Mouse (Mus musculus) 416B (cell line): ENCODE measurements at regions not wholly inside any gene's neighbourhood (a gene's known extent, or its start where the extent isn't known, plus 50 kb on each side); places are given as distances from the start of the nearest gene placed in this dataset.

Source experiments
- DNase-seq: peaks from one replicate; pipeline ENCODE4 v3.0.0; 2011; ENCODE audit warnings: low read depth

DNA sequence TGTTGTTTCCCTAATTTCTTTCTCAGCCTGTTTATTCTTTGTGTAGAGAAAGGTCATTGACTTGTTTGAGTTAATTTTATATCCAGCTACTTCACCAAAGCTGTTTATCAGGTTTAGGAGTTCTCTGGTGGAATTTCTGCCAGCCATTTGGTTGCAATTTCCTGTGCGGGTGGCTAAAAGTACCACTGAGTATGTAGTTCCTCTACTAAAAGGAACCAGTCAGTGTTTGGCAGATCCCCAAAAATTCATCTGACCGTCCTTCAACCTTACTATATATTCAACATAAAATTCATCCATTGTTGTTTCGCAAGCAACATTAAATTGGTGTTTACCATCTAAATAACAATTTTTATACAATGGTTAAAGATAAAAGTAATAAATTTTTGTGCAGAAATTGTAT, 710.2 kb upstream of the Brinp3 start:
- DNase-seq: peak; percentile 74

DNA sequence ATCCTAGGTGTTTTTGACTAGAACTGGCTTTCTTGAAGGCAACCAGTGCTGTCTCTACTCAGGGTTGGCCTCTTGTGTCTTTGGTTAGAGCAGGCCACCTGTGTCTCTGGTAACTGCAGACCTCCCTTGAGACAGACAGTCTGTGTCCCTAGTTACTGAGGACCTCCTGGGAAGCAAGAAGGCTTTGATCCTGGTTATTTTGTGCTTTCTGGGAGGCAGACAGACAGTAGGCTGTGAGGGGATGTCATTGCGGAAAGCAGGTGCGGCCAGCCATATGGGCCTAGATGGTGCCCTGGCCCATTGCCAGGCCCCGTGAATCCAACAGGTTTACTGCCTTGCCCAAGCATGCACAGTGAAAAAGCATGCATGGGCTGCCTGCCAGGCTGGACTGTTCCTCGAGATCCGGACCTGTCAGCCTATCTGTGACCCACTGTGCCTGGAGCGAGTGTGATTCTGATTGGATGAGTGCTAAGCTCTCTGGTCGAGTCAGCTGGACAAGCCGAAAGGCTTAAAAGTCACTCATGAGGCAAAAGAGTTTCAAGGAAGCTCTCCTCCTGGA, 688.1 kb upstream of the Brinp3 start:
- DNase-seq: no peak

DNA sequence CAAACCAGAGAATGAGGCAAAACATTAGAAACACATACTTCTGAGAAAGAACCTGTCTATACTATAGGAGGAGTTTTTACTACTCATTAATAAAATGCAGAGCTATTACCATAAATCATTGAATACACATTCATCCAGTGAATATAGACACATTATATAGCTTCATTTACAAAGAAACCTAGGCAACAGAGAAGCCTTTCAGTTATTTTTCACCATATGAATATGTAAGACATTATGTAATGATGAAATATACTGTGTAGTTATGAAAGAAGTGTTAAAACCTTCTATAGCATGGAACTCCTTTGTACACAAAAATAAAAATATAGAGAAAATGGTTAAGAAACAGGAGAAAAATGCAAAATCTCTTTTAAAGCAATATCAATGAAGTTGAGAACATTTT, 647.5 kb upstream of the Brinp3 start:
- DNase-seq: no peak
